Mouse (Mus musculus): ENCODE data around the gene Synj1. TPM values are rescaled to one million over a fixed set of nuclear protein-coding genes. Genes with fewer than 3 reads are reported as not detected.
A peak's percentile ranks its signal among the peaks of the same experiment; 100 is the strongest.

Gene Synj1
- polyA plus RNA-seq, 1 experiment from 2014 or later: 22.7 TPM

DNA sequence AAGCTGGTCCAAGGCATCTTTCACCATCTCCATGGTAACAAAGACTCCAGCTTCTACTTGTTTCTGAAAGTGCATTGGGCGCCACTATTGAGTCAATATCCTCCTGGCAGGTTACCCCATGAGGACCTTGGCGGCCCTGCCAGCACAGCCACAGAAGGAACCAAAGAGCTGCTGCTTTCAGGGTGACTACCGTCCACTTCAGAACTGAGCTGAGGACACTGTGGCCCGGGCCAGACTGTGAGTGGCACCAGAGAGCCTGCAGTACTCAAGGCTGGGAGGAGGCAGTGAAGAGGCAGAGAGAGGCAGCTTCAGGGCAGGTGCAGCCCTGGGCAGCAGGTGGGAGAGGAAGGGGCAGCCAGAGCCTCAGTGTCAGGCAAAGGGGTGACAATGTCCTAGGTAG lies 83.7 kb downstream of the Synj1 start:
- no peak for ATAC-seq
- WGBS: 86% methylated on average over 4 of the region's 4 CpGs

DNA sequence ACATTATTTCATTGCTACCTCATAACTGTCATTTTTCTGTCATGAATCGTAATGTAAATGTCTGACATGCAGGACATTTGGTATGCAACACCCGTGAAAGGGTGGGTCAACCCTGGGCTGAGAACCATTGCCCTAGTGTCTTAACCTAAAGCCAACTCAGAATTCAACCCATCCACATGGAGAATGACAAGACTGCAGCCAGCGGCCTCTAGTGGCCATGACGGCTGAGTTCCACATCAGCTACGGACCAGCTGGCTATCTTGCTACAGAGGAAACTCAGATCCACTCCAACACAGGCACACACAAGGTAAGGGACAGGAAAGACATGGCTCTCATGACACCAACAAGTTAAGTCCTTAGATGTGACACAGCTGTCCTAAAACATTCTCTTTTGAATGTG lies 85.6 kb downstream of the Synj1 start:
- Histone ChIP-seq H3K27ac (no peak overlapping the region), H3K4me2 (no peak overlapping the region), H3K9me3 (replicated peaks) (no peaks in the 10 kb centered on the region), H3K4me1 (peaks cover 6% of the 10 kb centered on the region; the same call in 1 of the 2 replicates), H3K4me3 (no peak overlapping the region), H3K36me3 (ENCODE audit: poor library complexity, severe bottlenecking) (peaks cover 39% of the 10 kb centered on the region), H3K9ac (no peak overlapping the region), H3K27me3 (no peaks in the 10 kb centered on the region)
- WGBS: 29% methylated on average over 5 of the region's 5 CpGs
- peak; percentile 58; the same call in 1 of the 2 replicates for ATAC-seq

More for the DNA sequence above, 83.7 kb downstream of the Synj1 start:
- no peak overlapping the region for H3K27ac ChIP-seq
- H3K9ac ChIP-seq: no peak overlapping the region
- H3K9me3 ChIP-seq (replicated peaks): no peaks in the 10 kb centered on the region
- peaks cover 38% of the 10 kb centered on the region for H3K36me3 ChIP-seq (ENCODE audit: poor library complexity, severe bottlenecking)
- no peak overlapping the region for H3K4me2 ChIP-seq
- no peak overlapping the region for H3K4me3 ChIP-seq
- no peaks in the 10 kb centered on the region for H3K27me3 ChIP-seq
- no peaks in the 10 kb centered on the region for H3K4me1 ChIP-seq

DNA sequence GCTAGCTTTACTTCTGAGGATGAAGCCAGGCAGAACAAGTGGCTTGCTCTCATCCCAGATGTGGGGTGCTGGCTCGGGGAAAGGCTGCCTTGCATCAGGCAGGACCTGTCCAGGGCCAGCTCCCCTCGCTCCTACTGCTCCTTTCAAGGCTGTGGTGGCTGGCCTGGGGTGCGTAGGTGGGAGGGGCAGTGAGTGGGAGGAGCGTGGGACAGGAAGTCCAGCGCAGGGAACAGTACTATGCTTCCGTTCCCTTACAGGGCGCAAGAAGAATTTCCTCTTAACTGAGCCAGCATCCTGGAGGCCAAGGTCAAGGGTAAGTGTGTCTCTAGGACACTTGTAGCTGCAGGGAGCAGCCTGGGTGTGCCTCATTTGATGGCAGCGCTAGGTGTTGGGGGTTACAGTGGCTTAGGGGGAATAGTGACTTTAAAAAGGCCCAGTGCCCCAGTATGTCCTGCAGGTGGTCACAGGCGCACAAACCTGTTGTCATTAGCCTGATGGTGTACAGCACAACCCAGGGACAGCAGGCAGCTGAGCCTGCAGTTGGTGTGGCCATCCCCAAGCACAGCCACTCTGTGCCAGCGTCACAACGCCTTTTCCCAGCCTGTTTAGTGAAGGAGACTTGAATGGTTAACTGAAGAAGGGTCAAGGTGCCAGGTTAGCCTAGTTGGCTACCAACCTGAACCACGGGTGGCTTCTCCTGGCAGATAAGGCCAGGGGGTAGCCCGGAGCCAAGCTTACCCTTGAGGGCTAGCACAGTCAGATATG lies 86.3 kb downstream of the Synj1 start:
- 93% methylated on average over 13 of the region's 13 CpGs for WGBS

DNA sequence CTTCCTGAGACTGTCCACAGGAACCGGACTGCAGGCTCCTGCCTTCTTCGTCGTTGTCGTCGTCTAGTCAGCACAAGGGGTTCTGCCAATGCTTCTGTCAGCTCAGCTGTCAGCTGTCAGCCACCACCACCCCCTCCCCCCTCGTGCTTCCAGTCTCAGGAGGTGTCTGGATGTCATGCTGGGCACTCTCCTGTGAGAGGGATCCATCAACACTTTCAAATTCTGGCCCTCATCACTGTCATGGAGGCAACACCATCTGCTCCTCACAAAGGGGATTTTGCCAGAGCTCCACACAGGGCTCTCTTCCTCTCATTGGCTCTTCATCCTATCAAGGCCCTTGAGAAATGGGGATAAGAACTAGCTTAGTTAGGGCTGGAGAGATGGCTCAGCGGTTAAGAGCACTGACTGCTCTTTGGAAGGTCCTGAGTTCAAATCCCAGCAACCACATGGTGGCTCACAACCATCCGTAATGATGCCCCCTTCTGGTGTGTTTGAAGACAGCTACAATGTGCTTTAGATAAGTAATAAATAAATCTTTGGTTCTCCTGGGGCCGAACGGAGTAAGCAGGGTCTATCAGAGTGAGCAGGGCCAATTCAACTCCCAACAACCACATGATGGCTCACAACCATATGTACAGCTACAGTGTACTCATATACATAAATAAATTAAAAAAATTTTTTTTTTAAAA lies 89.5 kb downstream of the Synj1 start:
- Histone ChIP-seq H3K27me3 (0 out of 2 replicates have a peak, but pooled peaks cover 7% of the 10 kb centered on the region), H3K4me3 (no peak overlapping the region), H3K9me3 (replicated peaks) (no peaks in the 10 kb centered on the region), H3K4me2 (no peak overlapping the region), H3K4me1 (peaks cover 6% of the 10 kb centered on the region; the same call in 1 of the 2 replicates), H3K9ac (no peak overlapping the region), H3K36me3 (ENCODE audit: poor library complexity, severe bottlenecking) (peaks cover 14% of the 10 kb centered on the region; the same call in 1 of the 2 replicates), H3K27ac (peak overlapping the region; percentile 60)
- peak; percentile 85 for ATAC-seq
- WGBS: 58% methylated on average over 10 of the region's 10 CpGs

More for the DNA sequence above, 86.3 kb downstream of the Synj1 start:
- Histone ChIP-seq H3K27ac (no peak overlapping the region), H3K4me3 (no peak overlapping the region), H3K36me3 (ENCODE audit: poor library complexity, severe bottlenecking) (peaks cover 32% of the 10 kb centered on the region), H3K9me3 (replicated peaks) (no peaks in the 10 kb centered on the region), H3K27me3 (no peaks in the 10 kb centered on the region), H3K9ac (no peak overlapping the region), H3K4me2 (no peak overlapping the region), H3K4me1 (peaks cover 6% of the 10 kb centered on the region; the same call in 1 of the 2 replicates)
- no peak for ATAC-seq

DNA sequence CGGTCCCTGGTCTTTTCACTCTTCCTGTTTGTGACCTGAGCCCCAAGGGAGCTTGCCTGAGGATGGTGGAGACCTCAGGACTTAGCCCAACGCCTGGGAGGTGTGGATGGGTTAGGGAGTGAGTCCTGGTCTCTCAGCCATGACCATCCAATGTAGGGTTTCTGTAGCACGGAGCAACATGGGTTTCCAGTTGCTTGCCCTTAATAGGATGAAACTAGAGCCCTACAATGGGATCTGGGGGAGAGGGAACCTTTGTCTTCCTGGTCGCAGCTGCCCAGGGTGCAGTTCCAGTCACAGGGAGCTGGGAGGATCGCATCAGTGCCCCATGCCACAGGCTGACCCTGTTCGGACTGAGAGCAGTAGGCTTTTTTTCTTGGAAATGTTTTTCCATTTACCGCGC lies 94.0 kb downstream of the Synj1 start:
- 69% methylated on average over 8 of the region's 8 CpGs for WGBS
- no peak for ATAC-seq
- H3K4me1 ChIP-seq: peaks cover 6% of the 10 kb centered on the region; the same call in 1 of the 2 replicates

DNA sequence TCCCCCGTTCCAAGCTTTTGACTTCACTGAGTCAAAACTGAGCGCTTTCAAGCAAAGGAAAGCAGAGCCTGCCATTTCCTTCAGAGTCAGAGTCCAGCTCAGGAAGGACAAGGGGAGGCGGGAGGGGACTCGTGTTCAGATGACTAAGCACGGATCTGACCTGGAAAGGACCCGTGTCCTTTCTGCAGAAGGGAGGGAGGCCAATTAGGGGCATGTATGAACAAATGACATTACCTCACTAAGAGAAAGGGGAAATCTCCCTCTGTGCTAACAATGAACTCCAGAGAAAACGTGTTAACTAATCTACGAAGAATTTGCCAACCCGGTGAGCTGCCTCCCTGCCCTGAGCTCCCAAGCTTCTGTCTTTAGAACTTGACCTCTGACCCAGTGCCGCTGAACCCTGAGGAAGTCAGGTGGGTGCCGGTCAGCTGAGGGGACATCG lies 95.0 kb downstream of the Synj1 start:
- no peaks in the 10 kb centered on the region for H3K9me3 ChIP-seq (replicated peaks)
- 29% methylated on average over 12 of the region's 12 CpGs for WGBS
- peaks cover 2% of the 10 kb centered on the region; the same call in 1 of the 2 replicates for H3K4me1 ChIP-seq
- H3K4me2 ChIP-seq: no peak overlapping the region
- H3K36me3 ChIP-seq (ENCODE audit: poor library complexity, severe bottlenecking): no peaks in the 10 kb centered on the region
- 0 out of 2 replicates have a peak, but pooled peaks cover 7% of the 10 kb centered on the region for H3K27me3 ChIP-seq
- no peak for ATAC-seq
- no peak overlapping the region for H3K4me3 ChIP-seq
- H3K27ac ChIP-seq: no peak overlapping the region
- H3K9ac ChIP-seq: 0 out of 2 replicates have a peak overlapping the region, but pooled peaks have one; percentile 6

More for the DNA sequence above, 94.0 kb downstream of the Synj1 start:
- H3K9me3 ChIP-seq (replicated peaks): no peaks in the 10 kb centered on the region
- H3K4me3 ChIP-seq: no peak overlapping the region
- 0 out of 2 replicates have a peak, but pooled peaks cover under 1% of the 10 kb centered on the region for H3K36me3 ChIP-seq (ENCODE audit: poor library complexity, severe bottlenecking)
- H3K9ac ChIP-seq: no peak overlapping the region
- no peak overlapping the region for H3K4me2 ChIP-seq
- H3K27ac ChIP-seq: no peak overlapping the region
- 0 out of 2 replicates have a peak, but pooled peaks cover 7% of the 10 kb centered on the region for H3K27me3 ChIP-seq

DNA sequence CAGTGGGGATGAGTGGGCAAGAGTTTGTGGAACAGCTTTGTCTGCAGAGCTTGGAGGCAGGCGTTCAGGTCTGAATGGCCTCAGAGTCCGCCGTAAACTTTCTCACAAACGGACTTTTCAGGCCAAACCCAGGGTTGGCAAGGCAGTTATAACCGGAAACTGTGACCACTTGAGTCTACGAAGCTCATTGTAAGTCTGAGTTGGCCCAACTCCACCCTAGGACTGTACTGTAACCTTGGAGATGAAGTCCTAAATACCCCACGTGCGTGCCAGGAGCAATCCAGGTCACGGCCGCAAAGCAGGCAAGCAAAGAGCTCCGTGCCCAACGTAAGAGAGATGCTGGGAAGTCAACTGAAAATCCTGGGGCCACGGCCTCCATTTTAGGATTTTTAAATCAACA lies 99.3 kb downstream of the Synj1 start:
- ATAC-seq: no peak
- Histone ChIP-seq H3K9ac (no peak overlapping the region), H3K9me3 (replicated peaks) (no peaks in the 10 kb centered on the region), H3K27ac (no peak overlapping the region), H3K4me3 (no peak overlapping the region), H3K4me2 (no peak overlapping the region), H3K4me1 (no peaks in the 10 kb centered on the region), H3K27me3 (0 out of 2 replicates have a peak, but pooled peaks cover 1% of the 10 kb centered on the region), H3K36me3 (ENCODE audit: poor library complexity, severe bottlenecking) (no peaks in the 10 kb centered on the region)
- WGBS: 93% methylated on average over 13 of the region's 13 CpGs

DNA sequence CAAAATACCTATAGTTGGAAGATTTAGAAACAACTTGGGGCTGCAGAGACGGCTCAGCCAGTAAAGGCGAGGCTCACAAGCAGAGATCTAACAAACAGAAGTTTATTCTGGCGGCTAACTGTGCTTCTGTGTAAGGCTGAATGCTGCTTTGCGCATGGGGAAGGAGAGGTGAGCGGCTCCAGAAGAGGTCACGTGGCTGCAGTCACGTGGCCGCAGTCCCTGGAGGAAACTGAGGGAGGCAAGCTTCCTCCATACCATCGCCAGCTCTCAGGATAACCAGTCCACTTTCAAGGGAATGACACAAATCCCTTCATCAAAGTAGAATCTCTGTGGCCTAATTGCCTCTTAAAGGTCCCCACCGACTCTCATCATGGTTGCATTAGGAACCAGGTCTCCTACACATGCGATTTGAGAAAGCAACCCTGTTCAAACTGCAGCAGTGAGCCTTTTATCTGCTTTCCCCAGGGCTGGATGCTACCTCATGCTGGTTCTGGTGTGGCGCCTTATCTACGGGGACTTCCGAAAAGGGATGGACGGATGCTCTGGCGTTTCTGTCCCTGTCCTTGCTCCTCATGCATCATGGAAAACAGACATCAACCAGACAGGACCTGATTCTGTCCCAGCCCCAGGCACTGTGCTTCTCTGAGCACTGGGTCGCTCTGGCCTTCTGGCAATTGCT lies 100.1 kb downstream of the Synj1 start:
- Histone ChIP-seq H3K27ac (no peak overlapping the region), H3K4me2 (no peak overlapping the region), H3K36me3 (ENCODE audit: poor library complexity, severe bottlenecking) (no peaks in the 10 kb centered on the region), H3K9me3 (replicated peaks) (no peaks in the 10 kb centered on the region), H3K4me3 (no peak overlapping the region), H3K27me3 (no peaks in the 10 kb centered on the region), H3K9ac (no peak overlapping the region), H3K4me1 (no peaks in the 10 kb centered on the region)
- no peak for ATAC-seq
- WGBS: 82% methylated on average over 17 of the region's 17 CpGs

DNA sequence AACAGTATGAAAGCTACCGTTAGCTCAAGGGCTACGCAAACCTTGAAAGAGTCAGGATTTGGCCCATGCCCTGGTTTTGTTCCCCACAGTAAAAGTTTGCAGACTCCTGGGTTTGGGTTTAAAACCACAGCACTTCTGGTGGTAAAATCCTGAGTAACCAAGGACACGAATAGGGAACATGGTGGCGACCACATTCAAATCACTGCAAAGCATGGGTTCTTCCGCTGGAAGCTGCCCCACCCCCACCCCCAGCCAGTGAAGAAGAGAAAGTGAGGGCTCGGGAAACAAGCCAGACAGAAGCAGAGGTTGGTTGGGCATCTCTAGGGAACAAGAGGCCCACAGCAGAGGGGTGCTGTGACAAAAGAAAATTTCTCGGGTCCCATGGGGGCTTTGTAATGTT lies 103.9 kb downstream of the Synj1 start:
- WGBS: 74% methylated on average over 7 of the region's 7 CpGs
- Histone ChIP-seq H3K9ac (no peak overlapping the region), H3K4me2 (no peak overlapping the region), H3K4me1 (no peaks in the 10 kb centered on the region), H3K36me3 (ENCODE audit: poor library complexity, severe bottlenecking) (no peaks in the 10 kb centered on the region), H3K9me3 (replicated peaks) (no peaks in the 10 kb centered on the region), H3K4me3 (no peak overlapping the region), H3K27ac (no peak overlapping the region), H3K27me3 (no peaks in the 10 kb centered on the region)
- ATAC-seq: no peak

DNA sequence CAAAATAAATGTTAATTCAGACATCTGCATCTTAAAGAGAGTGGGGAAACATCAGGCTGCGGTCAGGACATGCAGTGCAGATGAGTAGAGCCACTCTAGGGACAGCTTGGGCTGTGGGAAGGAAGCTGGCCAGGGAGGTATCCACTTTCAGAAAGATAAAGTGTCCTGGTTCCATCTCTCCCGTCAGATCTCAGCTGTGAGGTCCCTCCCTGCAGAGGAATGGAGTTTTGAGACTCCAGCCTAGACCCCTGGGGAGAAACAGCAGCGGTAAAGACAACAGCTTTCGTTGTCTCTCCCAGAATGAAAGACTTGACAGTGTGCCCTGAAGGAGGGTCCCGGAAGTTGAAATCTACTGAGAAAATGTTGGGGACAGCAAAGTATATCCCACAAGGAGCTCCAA lies 107.8 kb downstream of the Synj1 start:
- Histone ChIP-seq H3K9ac (no peak overlapping the region), H3K4me1 (no peaks in the 10 kb centered on the region), H3K36me3 (ENCODE audit: poor library complexity, severe bottlenecking) (no peaks in the 10 kb centered on the region), H3K4me3 (no peak overlapping the region), H3K9me3 (replicated peaks) (no peaks in the 10 kb centered on the region), H3K27me3 (no peaks in the 10 kb centered on the region), H3K27ac (no peak overlapping the region), H3K4me2 (no peak overlapping the region)
- ATAC-seq: no peak
- 40% methylated on average over 5 of the region's 5 CpGs for whole genome bisulfite sequencing

DNA sequence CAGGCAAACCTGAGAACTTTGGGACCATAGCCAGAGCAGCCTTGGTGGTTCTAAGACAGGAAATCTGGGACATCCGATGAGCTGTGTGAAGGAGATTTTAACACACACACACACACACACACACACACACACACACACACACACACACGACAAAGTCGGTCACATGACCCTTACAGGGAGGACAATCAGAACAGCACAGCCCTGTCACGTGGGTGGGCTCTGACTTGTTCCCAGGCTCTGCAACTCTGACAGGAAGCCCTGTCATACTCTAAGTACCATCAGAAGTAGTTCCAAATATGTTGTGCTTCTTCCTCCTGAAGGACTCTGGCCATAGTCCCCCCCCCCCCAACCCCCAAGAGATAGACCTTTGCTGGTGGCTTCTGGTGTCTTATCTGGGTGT lies 109.7 kb downstream of the Synj1 start:
- Histone ChIP-seq H3K9me3 (replicated peaks) (no peaks in the 10 kb centered on the region), H3K4me1 (no peaks in the 10 kb centered on the region), H3K36me3 (ENCODE audit: poor library complexity, severe bottlenecking) (no peaks in the 10 kb centered on the region), H3K4me3 (no peak overlapping the region), H3K27ac (no peak overlapping the region), H3K27me3 (no peaks in the 10 kb centered on the region), H3K4me2 (no peak overlapping the region), H3K9ac (no peak overlapping the region)
- 72% methylated on average over 4 of the region's 4 CpGs for WGBS
- ATAC-seq: no peak

DNA sequence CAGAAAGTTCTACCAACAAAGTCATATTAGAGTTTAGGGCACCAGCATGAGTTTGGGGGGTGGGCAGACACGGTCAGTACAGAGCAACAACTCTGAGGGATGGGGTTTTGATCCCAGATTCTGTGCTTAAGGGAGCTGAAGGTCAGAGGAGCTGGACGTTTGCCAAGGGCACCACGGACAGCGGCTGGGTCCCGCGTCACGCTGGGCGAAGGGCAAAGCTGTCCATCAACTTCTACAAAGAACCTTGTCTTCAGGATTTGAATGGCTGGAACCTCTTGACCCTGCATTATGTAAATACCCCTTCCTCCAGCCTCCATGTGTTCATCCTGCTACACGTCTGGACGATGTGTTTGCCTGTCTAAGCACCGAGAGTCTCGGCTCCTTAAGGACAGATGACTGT lies 111.6 kb downstream of the Synj1 start:
- H3K4me1 ChIP-seq: no peaks in the 10 kb centered on the region
- no peak overlapping the region for H3K27ac ChIP-seq
- no peak overlapping the region for H3K4me3 ChIP-seq
- H3K9me3 ChIP-seq (replicated peaks): no peaks in the 10 kb centered on the region
- no peak for ATAC-seq
- 51% methylated on average over 12 of the region's 12 CpGs for WGBS
- H3K27me3 ChIP-seq: no peaks in the 10 kb centered on the region
- no peak overlapping the region for H3K4me2 ChIP-seq
- H3K9ac ChIP-seq: no peak overlapping the region
- no peaks in the 10 kb centered on the region for H3K36me3 ChIP-seq (ENCODE audit: poor library complexity, severe bottlenecking)

All from forebrain, embryonic 13.5 days (tissue).